Mouse (Mus musculus) thymus, postnatal 4 days (tissue): ENCODE measurements around the gene Hoxd4.

ENCODE experiments used
- DNase-seq: peaks from one replicate; pipeline ENCODE4 v3.0.0; 2021

Gene Hoxd4

DNA sequence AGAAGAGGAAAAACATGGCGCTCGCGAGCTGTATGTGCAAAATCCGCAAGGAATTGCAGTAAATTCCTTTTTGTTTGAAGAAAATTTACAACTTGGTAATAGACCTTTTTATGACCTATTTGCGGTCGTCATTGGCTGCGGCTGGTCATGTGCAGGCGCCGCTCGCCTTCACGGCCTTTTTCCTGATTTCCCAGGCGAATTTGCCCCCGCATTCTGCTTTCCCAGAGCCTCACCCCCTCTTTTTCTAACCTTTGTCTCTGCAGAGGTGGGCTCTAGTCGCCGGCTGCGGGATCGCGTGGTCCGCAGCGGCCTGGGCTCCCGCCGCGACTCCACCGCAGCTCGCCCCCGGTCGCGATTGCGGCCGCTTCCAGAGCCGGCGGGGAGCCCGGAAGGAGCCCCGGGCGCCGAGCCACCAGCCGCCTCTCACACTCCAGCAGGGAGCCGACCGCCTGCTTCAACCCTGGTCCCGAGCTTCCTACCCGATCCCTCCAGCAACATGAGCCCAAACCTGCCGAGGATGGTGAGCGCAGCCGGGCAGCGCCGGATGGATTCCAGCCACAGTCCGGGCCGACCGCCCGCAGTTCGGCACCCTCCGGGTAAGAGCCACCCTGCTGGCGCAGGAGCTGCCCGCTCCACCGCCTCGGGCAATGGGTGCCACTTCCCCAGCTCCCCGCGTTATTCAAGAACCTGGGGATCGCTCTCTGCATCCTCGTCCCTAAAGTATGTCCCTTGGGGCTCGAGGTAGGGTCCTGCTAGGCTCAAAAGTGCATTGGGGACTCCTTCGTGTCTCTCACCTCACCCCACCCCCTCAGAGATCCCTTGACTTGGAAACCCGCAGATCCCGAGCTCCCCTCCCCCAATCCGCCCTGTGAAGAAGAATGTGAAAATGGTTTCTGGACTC is at the start of gene Hoxd4, which contains the start of gene Hoxd3:
Hoxd4 (plus strand) TSS at position 209 of the 901 bp plus-strand sequence.
Hoxd3 (plus strand) TSS at position 207 of the 901 bp plus-strand sequence.
- DNase-seq: no peak

DNA sequence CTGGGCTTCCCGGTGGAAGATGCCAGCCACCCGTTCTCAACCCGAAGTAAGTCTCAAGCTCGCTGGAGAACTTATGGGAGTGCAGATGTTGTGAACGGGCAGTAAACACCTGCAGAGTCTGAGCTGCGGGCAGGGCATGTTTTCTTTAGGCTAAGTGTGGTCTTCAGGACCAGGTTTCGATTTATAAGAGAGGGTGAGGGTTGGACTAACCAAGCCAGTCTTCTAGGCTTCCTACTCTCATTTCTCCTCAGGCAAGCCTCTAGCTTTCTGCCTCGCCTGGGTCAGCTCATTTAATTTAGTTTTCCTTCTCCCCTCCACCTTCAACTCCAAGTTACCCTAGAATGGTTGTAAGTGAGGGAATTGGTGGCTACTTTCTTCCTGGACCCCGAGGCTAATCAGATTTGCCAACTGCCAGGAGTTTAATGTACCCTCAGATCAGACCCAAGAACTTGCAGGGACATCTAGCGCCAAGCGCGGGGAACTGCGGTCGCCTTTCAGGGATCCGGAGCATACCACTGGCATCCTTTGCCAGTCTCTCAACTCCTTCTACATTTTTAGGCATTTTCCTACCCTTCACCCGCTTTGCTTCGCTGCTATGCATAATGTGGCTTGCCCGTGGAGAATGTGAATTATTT is 48.3 kb upstream of the Hoxd4 start:
- peak; percentile 61 for DNase-seq

DNA sequence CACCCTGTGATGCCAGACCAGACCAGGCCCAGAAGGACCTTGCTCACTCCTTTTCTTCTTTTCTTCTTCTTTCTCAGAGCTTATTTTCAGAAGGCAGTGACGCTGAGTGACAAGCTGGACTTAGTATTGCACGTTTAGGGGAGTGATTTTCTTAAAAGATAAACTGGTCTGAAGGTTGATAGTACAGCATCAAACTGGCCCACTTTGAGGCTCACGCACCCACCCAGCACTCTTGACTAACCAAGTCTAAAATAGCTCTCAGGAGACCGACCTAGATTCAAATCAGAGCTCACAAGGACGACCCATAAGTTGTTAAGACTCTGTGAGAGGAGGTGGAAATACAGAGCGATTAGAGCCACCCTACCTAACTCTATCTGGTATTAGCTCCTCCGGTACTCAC is 45.3 kb upstream of the Hoxd4 start:
- DNase-seq: no peak

DNA sequence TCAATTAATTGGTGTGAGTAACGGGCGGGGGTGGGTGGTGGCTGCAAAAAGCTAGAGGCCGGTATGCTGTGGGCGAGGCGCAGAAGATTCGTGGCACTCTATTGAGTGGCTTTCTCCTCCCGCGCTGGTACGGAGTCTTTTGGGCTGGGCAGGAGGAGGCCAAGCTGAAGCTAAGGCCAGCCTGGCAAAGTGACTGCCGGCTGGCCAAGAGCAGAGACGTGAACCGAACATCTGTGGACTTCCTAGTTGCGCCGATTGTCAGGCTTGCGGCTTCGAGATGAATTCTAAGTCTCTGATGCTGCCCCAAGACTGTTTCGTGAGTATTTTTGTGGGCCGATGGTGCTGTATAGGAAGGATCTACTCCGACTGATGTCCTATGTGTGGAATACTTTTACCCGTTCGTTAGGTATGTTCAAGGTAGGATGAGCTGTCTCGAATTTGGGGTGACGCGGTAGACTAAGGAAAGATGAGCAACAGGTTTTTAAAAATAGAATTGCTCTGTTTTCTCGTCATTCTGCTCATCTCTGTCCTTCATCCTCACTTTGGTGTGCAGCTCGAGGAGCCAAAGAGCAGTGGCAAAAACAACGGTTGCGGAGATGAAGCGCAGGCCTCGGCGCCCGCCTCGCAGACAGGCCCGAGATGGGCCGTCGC is 44.4 kb upstream of the Hoxd4 start:
- DNase-seq: no peak

DNA sequence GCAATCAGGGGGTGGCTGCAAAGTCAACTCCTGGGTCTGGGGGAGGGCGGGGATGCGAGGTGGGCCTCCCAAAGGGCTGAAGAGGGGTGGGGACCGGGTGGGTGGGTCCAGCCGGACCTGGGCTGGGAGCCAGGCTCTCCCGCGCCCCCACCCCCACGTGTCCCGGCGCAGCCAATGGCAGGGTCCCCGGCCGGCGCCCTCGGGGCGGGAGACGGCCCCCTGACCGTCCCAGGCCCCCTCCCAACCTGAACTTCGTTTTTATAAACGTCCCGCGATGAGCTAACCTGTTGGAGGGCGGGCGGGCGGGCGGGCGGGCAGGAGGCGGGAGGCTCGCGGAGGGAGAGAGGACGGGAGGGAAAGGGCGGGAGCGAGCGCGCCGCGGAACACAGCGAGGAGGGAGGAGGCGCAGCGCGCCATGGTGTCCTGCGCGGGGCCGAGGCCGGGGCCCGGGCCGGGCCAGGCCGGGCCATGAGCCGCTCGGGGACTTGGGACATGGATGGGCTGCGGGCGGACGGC is 43.8 kb upstream of the Hoxd4 start, which contains the start of gene Hoxd13:
Hoxd13 (plus strand) TSS at position 469 of the 516 bp plus-strand sequence.
- DNase-seq: no peak

DNA sequence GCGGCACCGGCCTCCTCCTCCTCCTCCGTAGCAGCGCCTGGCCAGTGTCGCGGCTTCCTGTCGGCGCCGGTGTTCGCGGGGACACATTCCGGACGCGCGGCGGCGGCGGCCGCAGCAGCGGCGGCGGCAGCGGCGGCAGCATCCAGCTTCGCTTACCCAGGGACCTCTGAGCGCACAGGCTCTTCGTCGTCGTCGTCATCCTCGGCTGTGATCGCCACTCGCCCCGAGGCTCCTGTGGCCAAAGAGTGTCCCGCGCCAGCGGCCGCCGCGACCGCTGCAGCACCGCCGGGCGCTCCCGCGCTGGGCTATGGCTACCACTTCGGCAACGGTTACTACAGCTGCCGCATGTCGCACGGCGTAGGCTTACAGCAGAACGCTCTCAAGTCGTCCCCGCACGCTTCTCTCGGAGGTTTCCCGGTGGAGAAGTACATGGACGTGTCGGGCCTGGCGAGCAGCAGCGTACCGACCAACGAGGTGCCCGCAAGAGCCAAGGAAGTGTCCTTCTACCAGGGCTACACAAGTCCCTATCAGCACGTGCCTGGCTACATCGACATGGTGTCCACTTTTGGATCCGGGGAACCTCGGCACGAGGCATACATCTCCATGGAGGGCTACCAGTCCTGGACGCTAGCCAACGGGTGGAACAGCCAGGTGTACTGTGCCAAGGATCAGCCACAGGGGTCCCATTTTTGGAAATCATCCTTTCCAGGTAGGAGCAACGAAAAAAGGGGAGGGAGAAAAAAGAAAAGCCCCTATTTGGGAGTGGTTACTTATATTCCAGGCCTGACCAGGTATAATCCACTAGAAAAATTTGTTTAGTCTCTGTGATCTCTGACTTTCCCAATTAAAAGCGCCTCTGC is 43.1 kb upstream of the Hoxd4 start:
- no peak for DNase-seq

DNA sequence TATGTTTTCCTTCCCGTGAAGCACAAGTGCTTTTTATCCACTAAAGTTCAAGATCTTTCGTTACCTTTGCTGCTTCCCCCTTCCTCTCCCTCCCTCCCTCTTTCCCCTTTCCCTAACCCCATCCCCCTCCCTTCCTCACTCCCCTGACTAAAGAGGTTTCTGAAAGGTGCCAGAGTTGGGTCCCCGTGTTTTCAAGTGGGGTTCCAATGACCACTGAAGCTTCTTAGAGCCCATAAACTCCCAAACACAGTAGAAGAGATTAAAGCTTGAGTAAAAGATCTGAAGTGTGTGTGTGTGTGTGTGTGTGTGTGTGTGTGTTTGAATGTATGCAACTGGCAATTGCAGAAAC is 42.5 kb upstream of the Hoxd4 start:
- DNase-seq: no peak

- no peak for DNase-seq
Observed at GRCm38 (mm10) chr2:74669650-74670235, 42.0 kb upstream of the Hoxd4 start.

GRCm38 (mm10) chr2:74670632-74671188 is 41.0 kb upstream of the Hoxd4 start:
- DNase-seq: no peak

GRCm38 (mm10) chr2:74671847-74672246 is 39.9 kb upstream of the Hoxd4 start:
- DNase-seq: no peak

DNA sequence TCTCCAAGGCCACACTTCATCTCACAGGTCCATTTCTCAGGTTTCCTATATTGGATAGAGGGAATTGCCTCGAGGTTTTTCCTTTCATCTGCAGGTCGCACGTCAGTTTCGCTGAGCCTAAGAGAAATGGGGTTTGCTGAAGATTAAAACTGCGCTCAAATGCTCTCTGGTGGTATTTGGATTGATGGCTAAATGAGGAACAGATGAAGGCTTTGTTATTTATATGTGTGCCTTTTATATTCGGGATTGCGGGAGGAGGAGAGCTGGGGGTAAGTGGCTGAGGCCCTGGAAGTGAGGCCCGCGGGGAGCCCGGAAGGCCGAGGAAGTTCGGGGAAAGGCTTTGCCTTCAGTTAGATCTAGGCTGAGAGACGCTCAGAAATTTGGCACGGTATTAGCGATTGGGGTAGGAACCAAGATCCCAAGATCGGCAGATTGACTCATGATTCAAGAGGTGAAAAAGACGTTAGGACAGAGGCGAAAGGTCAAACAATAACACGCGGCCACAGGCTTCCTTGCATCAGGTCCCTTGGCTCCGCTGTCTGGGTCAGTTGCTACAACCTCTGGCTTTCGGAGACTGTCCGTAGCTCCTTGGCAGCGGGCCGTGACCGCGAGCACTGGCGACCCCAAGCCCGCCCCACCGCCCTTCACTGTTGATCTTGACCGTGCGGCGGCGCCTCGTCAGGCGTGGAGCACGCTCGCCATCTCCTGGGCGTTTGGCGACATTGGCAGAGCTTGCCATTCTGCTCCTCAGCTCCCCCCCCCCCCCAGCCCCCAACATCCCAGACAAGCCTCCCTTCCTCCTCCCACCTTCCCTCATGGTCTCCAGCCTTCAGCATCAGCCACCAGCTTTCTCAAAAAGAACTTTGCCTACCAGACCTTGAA is 39.0 kb upstream of the Hoxd4 start:
- peak; percentile 78 for DNase-seq

- DNase-seq: no peak
Observed at GRCm38 (mm10) chr2:74673835-74674425, 37.8 kb upstream of the Hoxd4 start.

DNA sequence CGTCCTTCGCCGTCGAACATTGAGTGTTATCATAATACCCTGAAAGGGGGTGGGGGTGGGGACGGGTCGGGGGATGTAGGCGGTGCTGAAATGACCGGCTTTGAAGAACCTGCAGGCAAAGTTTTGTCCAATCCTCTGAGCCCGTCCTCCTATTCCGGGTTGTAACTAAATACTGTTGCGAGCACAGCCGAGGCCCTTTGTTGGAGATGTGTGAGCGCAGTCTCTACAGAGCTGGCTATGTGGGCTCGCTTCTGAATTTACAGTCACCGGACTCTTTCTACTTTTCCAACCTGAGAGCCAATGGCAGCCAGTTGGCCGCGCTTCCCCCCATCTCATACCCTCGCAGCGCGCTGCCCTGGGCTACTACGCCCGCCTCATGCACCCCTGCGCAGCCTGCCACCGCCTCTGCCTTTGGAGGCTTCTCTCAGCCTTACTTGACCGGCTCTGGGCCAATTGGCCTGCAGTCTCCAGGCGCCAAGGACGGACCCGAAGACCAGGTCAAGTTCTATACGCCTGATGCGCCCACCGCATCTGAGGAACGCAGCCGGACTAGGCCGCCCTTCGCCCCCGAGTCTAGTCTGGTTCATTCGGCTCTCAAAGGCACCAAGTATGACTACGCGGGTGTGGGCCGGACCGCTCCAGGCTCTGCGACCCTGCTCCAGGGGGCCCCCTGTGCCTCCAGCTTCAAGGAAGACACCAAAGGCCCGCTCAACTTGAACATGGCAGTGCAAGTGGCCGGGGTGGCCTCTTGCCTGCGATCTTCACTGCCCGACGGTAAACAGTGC is 36.7 kb upstream of the Hoxd4 start, which contains the start of gene Hoxd12:
Hoxd12 (plus strand) TSS at position 133 of the 785 bp plus-strand sequence.
- DNase-seq: no peak

GRCm38 (mm10) chr2:74675666-74676282 is 36.0 kb upstream of the Hoxd4 start:
- no peak for DNase-seq

- DNase-seq: no peak
Observed at GRCm38 (mm10) chr2:74676376-74677052, 35.2 kb upstream of the Hoxd4 start.

- DNase-seq: no peak
Observed at GRCm38 (mm10) chr2:74677106-74677505, 34.6 kb upstream of the Hoxd4 start.

DNA sequence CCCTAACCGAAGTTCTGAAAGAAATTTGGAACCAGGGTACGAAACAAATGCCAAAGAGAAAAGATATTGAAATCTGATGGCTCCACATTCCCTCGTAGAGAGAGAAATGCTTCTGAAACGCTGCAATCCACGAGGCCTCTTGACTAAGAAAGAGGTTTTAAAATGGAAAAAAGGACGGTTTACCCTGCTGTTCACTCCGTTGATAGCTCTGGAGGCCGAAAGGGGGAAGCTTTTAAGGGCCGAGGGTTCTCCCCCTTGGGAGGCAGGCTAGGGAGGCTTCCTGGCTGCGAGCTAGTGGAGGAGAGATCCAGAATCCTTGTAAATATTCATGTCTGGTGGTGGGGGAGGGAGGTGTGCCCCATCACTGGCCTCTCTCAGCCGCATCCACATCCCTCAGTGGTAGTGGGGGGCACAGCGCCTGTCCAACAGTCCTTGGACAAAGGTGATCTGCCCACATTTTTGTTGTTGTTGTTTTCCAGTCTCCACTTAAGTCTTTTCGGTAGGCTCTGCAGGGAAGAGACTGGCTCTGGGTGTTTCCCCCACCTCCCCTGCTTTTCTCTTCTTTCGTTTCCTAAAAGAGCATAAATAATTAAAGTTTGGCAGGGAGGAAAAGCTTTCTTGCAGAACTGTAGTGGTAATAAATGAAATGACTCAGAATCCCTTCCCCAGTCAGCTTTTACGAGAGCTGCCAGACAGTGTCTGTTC is 32.7 kb upstream of the Hoxd4 start, which contains the start of gene Hoxd11:
Hoxd11 (plus strand) TSS at position 667 of the 705 bp plus-strand sequence.
- DNase-seq: no peak
